Mouse (Mus musculus): ENCODE data around the gene Nptxr. TPM values are rescaled to one million over a fixed set of nuclear protein-coding genes. Genes with fewer than 3 reads are reported as not detected.

The Nptxr gene
- polyA plus RNA-seq, 1 experiment: 0.04 TPM

DNA sequence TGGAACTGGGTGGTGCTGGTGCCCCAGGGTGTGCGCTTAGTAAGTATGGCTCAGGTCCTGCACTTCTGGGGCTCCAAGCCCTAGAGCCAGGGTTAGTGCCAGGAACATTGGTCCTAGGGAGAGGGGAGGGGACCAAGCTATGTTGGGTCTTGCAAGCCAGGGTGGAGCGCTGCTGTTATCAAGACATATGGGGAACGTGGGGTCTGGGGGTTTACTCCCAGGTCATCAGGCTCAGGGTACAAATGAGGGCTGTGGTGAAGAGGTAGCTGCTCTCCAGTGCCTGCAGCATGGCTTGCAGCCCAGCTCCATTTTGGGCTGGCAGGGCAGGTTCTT is 51.2 kb downstream of the Nptxr start:
- TF ChIP-seq GATA1 (IDR thresholded peaks at IDR 0.05; ENCODE audit: low read length): no peak

DNA sequence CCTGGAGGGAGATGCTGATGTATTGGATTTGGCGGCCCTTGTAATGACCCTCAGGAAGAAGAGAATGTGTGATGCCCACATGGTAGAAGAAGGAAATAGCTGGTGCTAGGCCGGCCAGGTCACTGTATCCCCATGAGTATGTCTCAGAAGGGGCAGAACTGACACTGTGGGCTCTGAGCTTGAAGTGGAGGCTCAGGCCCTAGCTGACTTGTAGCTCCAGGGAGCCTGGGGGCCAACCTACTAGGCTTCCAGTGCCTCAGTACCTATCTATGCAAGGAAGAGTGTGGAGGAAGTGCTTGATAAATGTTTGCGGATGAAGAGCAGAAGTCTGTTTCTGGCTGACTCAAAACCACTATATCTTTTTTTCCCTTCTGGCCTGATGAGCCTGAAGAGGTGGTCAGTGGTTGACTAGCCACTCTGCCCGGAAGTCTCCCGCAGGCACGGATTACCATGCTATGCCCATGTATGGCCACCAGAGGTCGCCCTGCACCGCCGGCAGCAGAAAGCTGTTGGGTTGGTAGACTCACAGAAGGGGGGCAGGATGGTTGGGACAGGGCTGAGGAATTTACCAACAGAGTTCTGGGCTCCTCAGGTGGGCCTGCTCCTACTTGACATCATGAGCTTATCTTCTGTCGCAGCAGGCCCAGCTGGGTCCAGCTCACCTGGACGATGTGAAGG is 51.7 kb downstream of the Nptxr start:
- no peak for TF ChIP-seq GATA1 (IDR thresholded peaks at IDR 0.05; ENCODE audit: low read length)

- no peak for TF ChIP-seq GATA1 (IDR thresholded peaks at IDR 0.05; ENCODE audit: low read length)
Measured at GRCm38 (mm10) chr15:79751772-79752171, 52.8 kb downstream of the Nptxr start.

DNA sequence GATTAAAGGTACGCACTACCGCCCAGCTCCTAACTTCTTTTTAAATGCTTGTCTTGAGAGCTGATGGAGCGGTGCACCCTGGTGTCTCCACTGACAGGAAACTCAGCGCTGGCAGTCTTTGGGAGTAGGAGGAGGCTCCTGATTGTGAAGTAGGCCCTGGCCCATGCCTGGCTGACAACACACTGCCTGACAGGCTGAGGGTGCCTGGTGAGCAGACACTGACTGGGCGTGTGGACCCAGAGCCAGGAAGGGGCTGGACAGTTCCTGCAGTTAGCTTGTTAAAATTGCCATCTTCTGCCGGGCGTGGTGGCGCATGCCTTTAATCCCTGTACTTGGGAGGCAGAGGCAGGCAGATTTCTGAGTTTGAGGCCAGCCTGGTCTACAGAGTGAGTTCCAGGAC is 54.3 kb downstream of the Nptxr start:
- no peak for TF ChIP-seq GATA1 (IDR thresholded peaks at IDR 0.05; ENCODE audit: low read length)

- no peak for TF ChIP-seq GATA1 (IDR thresholded peaks at IDR 0.05; ENCODE audit: low read length)
Measured at GRCm38 (mm10) chr15:79749162-79749561, 55.4 kb downstream of the Nptxr start.

GRCm38 (mm10) chr15:79747998-79748397 is 56.6 kb downstream of the Nptxr start:
- no peak for TF ChIP-seq GATA1 (IDR thresholded peaks at IDR 0.05; ENCODE audit: low read length)

DNA sequence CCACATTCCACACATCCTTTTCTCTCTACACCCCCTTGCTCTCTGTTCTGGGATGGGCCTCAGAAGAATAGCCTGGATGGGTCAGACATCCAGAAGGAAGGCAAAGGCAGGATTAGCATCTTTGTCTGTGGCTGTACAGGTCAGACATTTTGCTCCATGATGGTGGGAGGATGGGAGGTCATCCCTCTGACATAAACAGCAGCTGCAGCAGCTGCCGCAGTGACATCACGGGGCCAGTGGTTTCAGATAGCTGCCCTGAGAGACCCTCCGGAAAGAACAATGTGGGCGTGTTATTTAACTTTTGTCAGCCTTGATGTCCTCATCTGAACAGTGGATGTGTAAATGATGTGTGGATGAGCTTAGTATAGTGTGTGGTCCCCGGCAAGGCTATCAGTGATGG is 58.7 kb downstream of the Nptxr start:
- TF ChIP-seq GATA1 (IDR thresholded peaks at IDR 0.05; ENCODE audit: low read length): no peak

DNA sequence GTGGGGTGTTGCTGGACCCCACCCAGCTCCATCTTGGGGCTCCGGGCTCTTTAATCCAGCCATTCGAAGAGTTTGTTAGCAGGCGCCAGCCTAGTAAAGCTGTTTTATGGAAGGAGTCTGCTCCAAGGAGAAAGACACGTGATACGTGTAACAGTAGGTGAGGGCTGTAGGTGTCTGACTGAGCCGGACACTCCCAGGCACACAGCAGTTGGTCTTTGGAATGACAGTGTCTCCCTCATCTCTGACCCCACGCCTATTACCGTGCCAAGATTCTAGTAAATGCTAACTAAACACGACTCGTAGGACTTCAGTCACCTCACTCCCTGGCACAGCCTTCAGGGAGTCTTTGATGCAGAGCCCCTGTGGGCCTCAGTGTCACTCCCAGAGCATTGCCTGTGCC is 59.3 kb downstream of the Nptxr start:
- TF ChIP-seq GATA1 (IDR thresholded peaks at IDR 0.05; ENCODE audit: low read length): no peak

DNA sequence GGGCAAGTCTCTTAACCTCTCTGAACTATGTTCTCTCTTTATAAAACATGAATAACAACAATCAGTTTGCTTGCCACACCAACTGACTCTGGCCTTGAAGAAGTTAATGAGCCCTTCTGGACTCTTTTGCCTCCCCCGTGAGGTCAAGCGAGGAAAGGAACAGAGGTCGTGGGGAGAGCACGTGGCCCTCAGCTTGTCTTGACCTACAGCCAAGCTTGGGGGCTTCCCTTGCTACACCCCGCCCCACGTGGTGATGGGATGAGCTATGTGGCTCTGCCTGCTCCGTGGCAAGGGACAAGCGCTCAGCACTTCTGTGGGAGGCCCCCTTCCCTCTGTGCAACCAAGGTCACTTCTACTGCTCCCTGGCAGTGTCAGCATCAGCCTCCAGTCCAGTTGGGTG is 59.8 kb downstream of the Nptxr start:
- no peak for TF ChIP-seq GATA1 (IDR thresholded peaks at IDR 0.05; ENCODE audit: low read length)

DNA sequence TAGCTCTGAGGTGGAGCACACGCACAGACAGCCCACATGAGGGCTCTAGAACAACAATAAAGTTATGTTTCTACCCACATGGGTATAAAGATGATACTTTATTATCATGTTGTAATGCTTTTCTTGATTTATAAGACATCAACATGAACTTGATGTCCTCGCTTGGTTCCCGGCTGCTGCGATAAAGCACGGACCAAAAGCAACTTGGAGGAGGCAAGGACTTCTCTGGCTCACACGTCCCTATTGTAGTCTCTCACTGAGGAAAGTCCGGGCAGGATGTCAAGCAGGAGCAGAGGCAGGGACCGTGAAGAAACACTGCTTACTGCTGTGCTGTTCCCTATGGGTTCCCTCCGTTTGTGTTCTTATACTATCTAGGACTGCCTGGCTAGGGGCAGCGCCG is 60.6 kb downstream of the Nptxr start:
- no peak for TF ChIP-seq GATA1 (IDR thresholded peaks at IDR 0.05; ENCODE audit: low read length)

DNA sequence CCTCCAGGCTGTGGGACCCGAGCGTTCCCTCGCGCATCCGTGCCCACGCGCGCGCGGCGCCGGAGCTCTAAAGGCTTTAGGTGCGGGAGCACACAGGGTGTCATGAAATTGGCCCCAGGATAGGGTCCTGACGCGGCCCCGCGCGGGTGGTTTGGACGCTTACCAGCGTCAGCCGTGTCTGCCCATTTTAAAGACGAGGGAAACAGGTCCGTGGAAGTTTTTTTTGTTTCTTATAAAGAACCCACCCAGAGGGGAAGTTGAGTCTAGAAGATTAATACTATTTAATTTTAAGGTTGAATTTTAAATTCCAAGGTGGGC is 61.9 kb downstream of the Nptxr start:
- TF ChIP-seq GATA1 (IDR thresholded peaks at IDR 0.05; ENCODE audit: low read length): no peak

DNA sequence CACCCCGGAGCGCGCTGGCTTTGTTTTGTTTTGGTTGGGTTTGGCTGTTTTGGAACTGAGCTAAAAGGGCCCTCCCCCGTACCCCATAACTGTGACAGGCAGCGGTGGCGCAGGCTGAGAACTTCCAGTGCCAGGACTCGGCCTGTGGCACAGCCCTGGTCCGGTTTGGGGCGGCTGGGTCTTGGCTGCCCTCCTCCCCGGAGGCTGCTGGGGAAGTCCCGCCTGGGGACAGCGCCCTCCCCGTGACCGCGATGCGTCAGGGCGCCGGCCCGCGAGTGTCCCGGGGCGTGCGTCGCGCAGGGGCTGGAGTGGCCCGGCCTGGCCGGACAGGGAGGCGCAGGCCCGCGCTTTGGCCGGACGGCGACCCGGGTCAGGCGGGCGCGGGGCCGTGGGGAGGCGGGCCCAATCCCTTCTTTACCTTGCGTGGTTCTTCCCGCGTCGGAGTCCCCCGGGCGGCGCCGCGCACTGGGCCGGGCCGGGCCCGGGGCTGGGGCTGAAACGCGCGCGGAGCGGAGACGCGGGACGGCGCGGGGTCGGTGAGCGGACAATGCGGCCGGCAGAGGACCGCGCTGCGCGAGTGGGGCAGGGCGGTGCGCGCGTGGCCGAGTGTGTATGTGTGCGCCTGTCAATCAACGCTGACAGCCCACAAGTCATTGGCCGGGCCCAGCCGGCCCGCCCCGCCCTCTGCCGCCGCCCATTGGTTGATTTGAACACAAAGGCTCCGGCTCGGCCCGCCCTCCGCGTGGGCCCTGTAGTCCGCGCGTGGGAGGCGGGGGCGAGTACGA is 62.5 kb downstream of the Nptxr start, which contains the start of gene Sun2:
Gene Sun2 (minus strand): TSS at position 616 of the 785 bp plus-strand sequence.
- no peak for TF ChIP-seq GATA1 (IDR thresholded peaks at IDR 0.05; ENCODE audit: low read length)

DNA sequence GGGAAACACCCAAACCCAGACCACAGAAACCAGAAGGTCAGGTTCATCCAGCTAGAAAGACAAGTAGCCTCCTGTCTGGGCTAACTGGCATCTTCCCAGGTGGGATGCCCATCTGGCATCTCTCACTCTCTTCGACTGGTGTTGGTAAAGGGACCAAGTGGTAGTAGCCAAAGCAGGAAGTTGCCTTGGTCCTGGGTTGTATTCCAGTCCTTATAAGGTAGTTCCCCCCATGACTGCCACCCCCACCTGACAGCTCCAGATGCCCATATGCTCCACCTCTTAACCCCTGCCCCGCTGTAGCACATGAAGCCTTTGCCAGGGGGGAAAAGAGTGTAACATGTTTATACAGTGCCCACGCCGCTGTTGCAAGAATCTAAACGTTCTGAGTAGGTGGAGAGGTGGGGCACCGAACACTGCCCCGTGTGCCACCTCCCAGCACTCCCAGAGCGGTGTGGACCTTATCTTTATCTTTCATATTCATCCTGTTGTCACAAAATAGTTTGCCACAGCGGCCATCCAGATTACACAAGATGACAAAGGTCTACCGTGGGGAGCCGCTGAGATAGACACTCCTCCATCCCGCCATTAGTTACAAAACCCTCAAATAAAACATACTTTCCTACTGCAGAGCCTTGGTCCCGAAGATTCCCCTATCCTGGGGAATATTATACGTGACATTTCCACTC is 63.2 kb downstream of the Nptxr start:
- TF ChIP-seq GATA1 (IDR thresholded peaks at IDR 0.05; ENCODE audit: low read length): no peak

DNA sequence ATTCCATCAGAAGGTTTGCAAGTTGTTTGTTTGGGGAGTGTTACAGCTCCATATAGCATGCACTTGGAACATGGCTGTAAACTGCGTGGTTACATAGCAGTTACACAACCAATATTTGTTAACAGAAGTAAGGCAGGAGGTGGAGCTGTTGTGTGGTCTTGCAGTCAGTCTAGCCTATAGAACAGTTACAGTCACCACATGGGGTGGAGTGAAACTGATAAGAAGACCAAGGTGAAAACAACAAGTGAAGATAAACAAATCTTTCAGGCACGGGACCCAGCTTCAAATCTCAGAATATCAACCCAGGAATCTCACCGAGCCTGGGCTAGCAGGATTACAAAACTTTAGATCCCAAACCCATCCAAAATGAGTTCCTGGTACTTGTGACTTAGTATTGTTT is 63.8 kb downstream of the Nptxr start:
- no peak for TF ChIP-seq GATA1 (IDR thresholded peaks at IDR 0.05; ENCODE audit: low read length)

Other genes starting within 250 kb of the Nptxr start
- gene Dmc1, start 199.7 kb downstream of the Nptxr start, polyA plus RNA-seq (2012): not detected in 2 replicates
- 0.13 TPM in 1 of 2 replicates, not detected in the other for gene Fam227a, start 145.8 kb downstream of the Nptxr start, polyA plus RNA-seq (2012)
- gene Cby1, start 145.6 kb downstream of the Nptxr start, polyA plus RNA-seq (2012): 95.3 and 121 TPM in 2 replicates
- gene Tomm22, start 133.9 kb downstream of the Nptxr start, polyA plus RNA-seq (2012): 168 and 172 TPM in 2 replicates
- gene Josd1, start 116.8 kb downstream of the Nptxr start, polyA plus RNA-seq (2012): 27.5 and 38.9 TPM in 2 replicates
- gene Gtpbp1, start 113.9 kb downstream of the Nptxr start, polyA plus RNA-seq (2012): 126 and 161 TPM in 2 replicates
- gene Sun2, start 62.2 kb downstream of the Nptxr start, polyA plus RNA-seq (2012): 28.7 and 33.4 TPM in 2 replicates
- gene Dnal4, start 26.9 kb downstream of the Nptxr start, polyA plus RNA-seq (2012): 21.8 and 30.7 TPM in 2 replicates
- gene Npcd, start 29.5 kb upstream of the Nptxr start, polyA plus RNA-seq (2012): not detected in 2 replicates
- gene Cbx6, start 29.9 kb upstream of the Nptxr start, polyA plus RNA-seq (2012): 9.0 and 10.4 TPM in 2 replicates
- 0.64 and 0.77 TPM in 2 replicates for gene Apobec3, start 86.9 kb upstream of the Nptxr start, polyA plus RNA-seq (2012)
- 8.4 and 9.6 TPM in 2 replicates for gene Cbx7, start 166.4 kb upstream of the Nptxr start, polyA plus RNA-seq (2012)
- gene Pdgfb, start 210.2 kb upstream of the Nptxr start, polyA plus RNA-seq (2012): not detected in 2 replicates